Mouse (Mus musculus): ENCODE data around the gene Gcc2. TPM values are rescaled to one million over a fixed set of nuclear protein-coding genes. Genes with fewer than 3 reads are reported as not detected.
"Not testable (repeated sequence)": the region's sequence is repeated elsewhere in the genome, so short reads cannot be mapped to it uniquely, and the experiment has no call there.

Gcc2 gene
- polyA plus RNA-seq (2015; fragmentation: Nextera tagmentation; extraction: Ambion mirVana), result 67.6 and 70.5 TPM in 2 replicates

GRCm38 (mm10) chr10:58255213-58255892, at the start of gene Gcc2:
Gene Gcc2, plus strand, starts transcription at chr10:58255497.
- peak; percentile 97 for DNase-seq (ENCODE audit: low spot score)

- DNase-seq (ENCODE audit: low spot score), result no peak
Measured at GRCm38 (mm10) chr10:58205986-58206385, 49.3 kb upstream of the Gcc2 start.

- DNase-seq (ENCODE audit: low spot score), result no peak
Measured at GRCm38 (mm10) chr10:58206639-58207404, 48.5 kb upstream of the Gcc2 start.

DNA sequence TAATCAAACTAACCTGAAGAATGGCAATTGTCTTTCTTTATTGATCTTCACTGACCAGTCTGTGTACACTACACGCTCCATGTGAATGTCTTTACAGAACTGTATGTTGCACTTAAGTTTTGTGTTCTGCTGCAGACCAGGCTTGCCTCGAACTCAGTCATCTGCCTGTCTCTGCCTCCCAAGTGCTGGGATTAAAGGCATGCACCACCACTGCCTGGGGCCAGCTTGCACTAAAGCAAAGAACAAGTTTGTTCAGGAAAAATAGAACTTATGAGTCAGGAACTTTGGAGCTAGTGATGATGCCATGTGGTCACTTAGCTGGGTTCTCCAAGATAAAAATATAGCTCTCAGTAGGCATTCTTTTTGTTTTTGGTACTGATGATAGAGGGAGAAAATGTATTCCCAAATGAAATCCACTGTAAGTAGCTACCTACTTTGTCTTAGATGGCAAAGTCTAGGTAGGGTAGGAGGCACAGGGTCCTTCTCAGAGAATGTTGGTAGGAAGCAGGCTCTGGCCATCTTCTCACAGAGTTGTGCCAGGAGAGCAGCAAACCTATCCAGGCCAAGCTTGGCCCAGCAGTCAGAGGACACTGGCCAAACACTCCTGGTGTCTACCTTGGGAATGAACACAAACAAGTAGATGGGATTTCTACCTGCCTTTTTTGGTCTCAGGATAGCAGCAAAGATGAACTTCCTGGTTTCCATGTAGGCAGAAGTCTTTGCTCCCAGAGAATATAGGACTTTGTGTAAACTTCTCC, 45.4 kb upstream of the Gcc2 start:
- no peak for DNase-seq (ENCODE audit: low spot score)

DNA sequence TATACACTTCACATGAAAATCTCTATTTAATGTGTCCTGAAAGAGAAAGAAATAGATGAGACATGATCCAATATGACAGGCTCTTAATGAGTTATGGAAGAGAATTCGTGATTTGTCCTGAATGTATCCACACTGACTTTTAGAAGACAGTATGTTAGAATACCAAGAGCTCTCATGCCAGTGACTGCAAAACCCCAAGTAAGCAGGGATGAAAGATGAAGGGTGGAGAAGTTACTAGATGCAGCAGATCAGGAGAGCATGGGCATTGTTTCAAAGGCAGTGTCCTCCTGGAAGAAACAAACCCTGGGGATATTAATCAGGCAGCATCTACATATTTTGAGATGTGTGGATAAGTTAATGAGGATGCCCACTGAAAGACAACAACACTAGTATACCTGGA, 44.8 kb upstream of the Gcc2 start:
- no peak for DNase-seq (ENCODE audit: low spot score)

- no peak for DNase-seq (ENCODE audit: low spot score)
Measured at GRCm38 (mm10) chr10:58211213-58211612, 44.1 kb upstream of the Gcc2 start.

- DNase-seq (ENCODE audit: low spot score), result no peak
Measured at GRCm38 (mm10) chr10:58212230-58212629, 43.1 kb upstream of the Gcc2 start.

- DNase-seq (ENCODE audit: low spot score), result no peak
Measured at GRCm38 (mm10) chr10:58214497-58214896, 40.8 kb upstream of the Gcc2 start.

DNA sequence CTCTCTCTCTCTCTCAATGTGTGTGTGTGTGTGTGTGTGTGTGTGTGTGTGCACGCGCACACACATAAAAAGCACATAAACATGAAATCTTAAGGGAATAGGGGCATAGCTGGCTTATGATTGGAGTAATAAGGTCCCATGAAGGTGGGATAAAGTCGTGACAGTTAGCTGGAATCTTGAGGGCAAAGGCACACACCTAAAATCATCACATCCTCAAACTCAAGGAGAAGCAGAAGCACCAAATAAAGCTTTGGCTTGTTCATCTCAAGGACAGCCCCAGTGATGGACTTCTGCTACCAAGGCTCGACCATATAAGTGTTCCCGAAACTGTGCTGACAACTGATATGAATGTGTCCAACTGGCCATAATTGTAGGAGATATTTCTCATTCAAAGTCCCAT, 40.4 kb upstream of the Gcc2 start:
- DNase-seq (ENCODE audit: low spot score), result no peak

DNA sequence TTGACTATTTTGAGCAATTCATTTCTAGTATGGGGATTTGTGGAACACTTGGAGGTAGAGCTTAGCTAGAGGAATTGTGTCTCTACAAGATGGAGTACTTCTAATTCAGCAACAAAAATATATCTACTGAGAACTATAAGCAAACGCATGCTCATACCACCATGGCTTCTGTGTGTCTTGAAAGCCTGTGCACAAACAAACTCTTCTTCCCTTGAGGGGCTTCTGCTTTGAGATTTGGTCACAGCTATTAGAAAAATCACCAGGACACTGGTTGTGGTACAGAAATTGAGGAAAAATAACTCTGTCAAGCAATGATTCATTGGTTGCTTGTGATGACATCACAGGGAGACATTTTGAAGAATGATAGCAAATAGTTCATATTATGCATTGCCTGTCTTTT, 39.9 kb upstream of the Gcc2 start:
- DNase-seq (ENCODE audit: low spot score), result no peak

GRCm38 (mm10) chr10:58217366-58217765, 37.9 kb upstream of the Gcc2 start:
- DNase-seq (ENCODE audit: low spot score), result no peak

- DNase-seq (ENCODE audit: low spot score), result no peak
Measured at GRCm38 (mm10) chr10:58220726-58221125, 34.6 kb upstream of the Gcc2 start.

DNA sequence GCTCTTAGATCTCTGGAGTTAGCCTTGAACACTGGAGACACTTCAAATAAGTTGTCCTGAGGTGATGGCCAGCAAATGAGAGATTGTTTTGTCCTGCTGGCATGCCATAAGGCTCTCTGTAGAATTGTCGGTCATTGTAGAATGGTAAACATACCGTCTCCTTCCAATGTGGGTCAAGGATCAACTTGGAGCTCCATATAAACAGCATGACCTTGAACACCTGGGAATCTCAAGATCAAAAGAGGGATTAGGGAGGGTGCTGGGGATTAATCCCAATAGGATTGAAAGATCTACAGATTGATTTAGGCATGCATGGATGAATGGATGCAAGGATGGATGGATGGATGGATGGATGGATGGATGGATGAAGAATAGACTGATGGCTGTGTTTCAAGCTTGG, 33.7 kb upstream of the Gcc2 start:
- not testable (repeated sequence) for DNase-seq (ENCODE audit: low spot score)

DNA sequence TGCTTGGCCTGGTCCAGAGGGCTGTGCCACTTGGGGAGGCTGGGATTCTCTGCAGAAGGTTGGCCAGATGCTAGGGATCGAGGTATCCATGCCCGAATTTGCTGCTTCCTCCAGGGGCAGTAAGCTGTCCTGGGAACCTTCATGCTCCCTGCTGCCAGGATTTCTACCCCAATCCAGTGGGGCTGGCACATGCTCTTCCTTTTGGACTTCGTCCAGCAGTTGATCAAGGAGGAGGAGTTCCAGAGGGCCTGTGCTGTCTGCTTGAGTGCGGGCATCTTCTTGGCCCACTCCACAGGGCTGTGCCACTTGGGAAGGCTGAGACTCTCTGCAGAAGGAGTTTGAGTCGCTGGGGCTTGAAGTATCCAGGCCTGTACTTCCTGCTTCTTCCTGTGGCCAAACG, 32.1 kb upstream of the Gcc2 start:
- not testable (repeated sequence) for DNase-seq (ENCODE audit: low spot score)

GRCm38 (mm10) chr10:58223972-58224805, 31.1 kb upstream of the Gcc2 start:
- peak; percentile 22 for DNase-seq (ENCODE audit: low spot score)

- DNase-seq (ENCODE audit: low spot score), result not testable (repeated sequence)
Measured at GRCm38 (mm10) chr10:58224827-58225785, 30.2 kb upstream of the Gcc2 start, which contains the start of gene AW822073. Gene AW822073, minus strand, starts transcription at chr10:58224930.

DNA sequence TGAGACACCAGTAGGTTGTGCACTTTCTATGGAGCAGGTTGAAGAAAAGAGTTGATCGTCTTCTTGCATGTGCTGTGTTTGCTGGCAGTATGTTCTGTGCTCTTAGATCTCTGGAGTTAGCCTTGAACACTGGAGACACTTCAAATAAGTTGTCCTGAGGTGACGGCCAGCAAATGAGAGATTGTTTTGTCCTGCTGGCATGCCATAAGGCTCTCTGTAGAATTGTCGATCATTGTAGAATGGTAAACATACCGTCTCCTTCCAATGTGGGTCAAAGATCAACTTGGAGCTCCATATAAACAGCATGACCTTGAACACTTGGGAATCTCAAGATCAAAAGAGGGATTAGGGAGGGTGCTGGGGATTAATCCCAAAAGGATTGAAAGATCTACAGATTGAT, 28.9 kb upstream of the Gcc2 start:
- DNase-seq (ENCODE audit: low spot score), result peak; percentile 15

DNA sequence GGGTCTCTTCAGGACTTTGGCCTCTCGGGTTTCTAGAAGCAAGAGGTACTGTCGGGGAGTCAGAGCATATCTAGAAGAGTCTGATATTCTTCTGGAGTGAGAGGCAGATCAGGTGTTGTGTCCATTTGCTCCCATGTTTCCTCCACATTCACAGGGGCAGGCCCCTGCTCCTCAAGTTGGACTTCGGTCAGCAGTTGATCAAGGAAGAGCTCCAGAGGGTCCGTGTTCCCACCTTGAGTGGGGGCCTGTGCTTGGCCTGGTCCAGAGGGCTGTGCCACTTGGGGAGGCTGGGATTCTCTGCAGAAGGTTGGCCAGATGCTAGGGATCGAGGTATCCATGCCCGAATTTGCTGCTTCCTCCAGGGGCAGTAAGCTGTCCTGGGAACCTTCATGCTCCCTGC, 27.5 kb upstream of the Gcc2 start:
- not testable (repeated sequence) for DNase-seq (ENCODE audit: low spot score)

GRCm38 (mm10) chr10:58230021-58230420, 25.3 kb upstream of the Gcc2 start:
- not testable (repeated sequence) for DNase-seq (ENCODE audit: low spot score)

- DNase-seq (ENCODE audit: low spot score), result peak; percentile 15
Measured at GRCm38 (mm10) chr10:58231088-58231487, 24.2 kb upstream of the Gcc2 start.
